Mouse (Mus musculus) ES-Bruce4 (cell line): ENCODE measurements around the gene Vsig8.

Source experiments
- EP300 ChIP-seq: IDR thresholded peaks from 2 replicates; pipeline ENCODE4 v1.6.1; 2011; ENCODE audit warnings: low read depth, low read length; ENCODE audit not compliant: insufficient read depth
- POLR2A ChIP-seq: IDR thresholded peaks from one replicate; pipeline ENCODE4 v1.8.1; 2011; ENCODE audit warnings: low read length; ENCODE audit not compliant: insufficient read depth

- TF ChIP-seq EP300 (no peak), POLR2A (no peak)
Measured at GRCm38 (mm10) chr1:172549314-172549713, 6.4 kb upstream of the Vsig8 start.
